Comparison of ENCODE assay signal across 17 mouse cellular contexts in genomic region chr17:29706981-29707545, GRCm38 (mm10). TPM values are rescaled to one million over a fixed set of nuclear protein-coding genes. Genes with fewer than 3 reads are reported as not detected.
DNase-seq lines count a peak whose midpoint lies in the region; ATAC-seq lines count a peak whose summit lies in the region.
"Had no signal": no experiment of that assay in that cellular context is flagged by ENCODE, and none has a peak within 500 bp of the region (broad histone marks: within the 10 kb centered on the region; RNA-seq: fewer than 3 reads in every experiment).

No protein-coding gene starts in this region.

- H3K27ac ChIP-seq in kidney, embryonic 14.5 days (ENCODE audit: low read depth, low read length) = no peak overlapping the region
- H3K27ac ChIP-seq in forebrain, embryonic 15.5 days (replicated peaks) = peak overlapping the region; percentile 34
- H3K27ac ChIP-seq in limb, embryonic 10.5 days = peak overlapping the region; percentile 27; the same call in 1 of the 2 replicates
- peak overlapping the region; percentile 39 for H3K27ac ChIP-seq in midbrain, embryonic 15.5 days
- H3K27ac ChIP-seq: embryonic facial prominence, embryonic 13.5 days; liver, embryonic 15.5 days; neural tube, embryonic 12.5 days had no signal

- no peak for ATAC-seq in kidney, embryonic 14.5 days (ENCODE audit: low FRiP score, low TSS enrichment)
- peak; percentile 11; the same call in 1 of the 2 replicates for ATAC-seq in forebrain, embryonic 15.5 days (replicated peaks)
- ATAC-seq in midbrain, embryonic 15.5 days (replicated peaks) = no peak
- ATAC-seq: CD4-positive, CD25-positive, alpha-beta regulatory T cell, adult 4 months had no signal

- 36% methylated on average over 5 of the region's 5 CpGs for WGBS in kidney, embryonic 14.5 days
- WGBS in forebrain, embryonic 15.5 days = 11% methylated on average over 5 of the region's 5 CpGs
- WGBS in limb, embryonic 10.5 days = 52% methylated on average over 5 of the region's 5 CpGs
- WGBS in midbrain, embryonic 15.5 days = 39% methylated on average over 5 of the region's 5 CpGs

- H3K9me3 ChIP-seq in kidney, embryonic 14.5 days (ENCODE audit: control insufficient read depth, low read length) = no peaks in the 10 kb centered on the region
- H3K9me3 ChIP-seq in forebrain, embryonic 15.5 days = no peaks in the 10 kb centered on the region
- no peaks in the 10 kb centered on the region for H3K9me3 ChIP-seq in limb, embryonic 10.5 days (replicated peaks)
- no peaks in the 10 kb centered on the region for H3K9me3 ChIP-seq in midbrain, embryonic 15.5 days
- H3K9me3 ChIP-seq: embryonic facial prominence, embryonic 13.5 days; liver, embryonic 15.5 days; neural tube, embryonic 12.5 days had no signal

- peaks cover 29% of the 10 kb centered on the region for H3K4me1 ChIP-seq in kidney, embryonic 14.5 days (ENCODE audit: control insufficient read depth, insufficient read depth, low read length)
- peaks cover 90% of the 10 kb centered on the region for H3K4me1 ChIP-seq in forebrain, embryonic 15.5 days
- peaks cover 66% of the 10 kb centered on the region for H3K4me1 ChIP-seq in limb, embryonic 10.5 days
- peaks cover 70% of the 10 kb centered on the region for H3K4me1 ChIP-seq in midbrain, embryonic 15.5 days

- H3K9ac ChIP-seq in kidney, embryonic 14.5 days (ENCODE audit: low read depth, low read length) = no peak overlapping the region
- H3K9ac ChIP-seq in forebrain, embryonic 15.5 days (replicated peaks) = no peak overlapping the region
- no peak overlapping the region for H3K9ac ChIP-seq in midbrain, embryonic 15.5 days
- H3K9ac ChIP-seq: embryonic facial prominence, embryonic 13.5 days; liver, embryonic 15.5 days; neural tube, embryonic 12.5 days had no signal

- DNase-seq in kidney, adult 9 months = peak; percentile 39
- no peak for DNase-seq in limb, embryonic 10.5 days (ENCODE audit: low spot score)
- DNase-seq in retina, embryonic 14.5 days (ENCODE audit: low spot score) = no peak
- no peak for DNase-seq in B cell, adult 2 months
- DNase-seq: adrenal gland, adult 8-10 months; cerebellum, adult 2 months; gastrocnemius, postnatal 14 days; heart, postnatal 10 days; lung, postnatal 14 days; thymus, adult 2 months had no signal

- H3K27me3 ChIP-seq in kidney, embryonic 14.5 days (ENCODE audit: control insufficient read depth, insufficient read depth, low read length) = no peaks in the 10 kb centered on the region
- no peaks in the 10 kb centered on the region for H3K27me3 ChIP-seq in forebrain, embryonic 15.5 days
- no peaks in the 10 kb centered on the region for H3K27me3 ChIP-seq in limb, embryonic 10.5 days (ENCODE audit: low read depth, poor library complexity, severe bottlenecking)
- no peaks in the 10 kb centered on the region for H3K27me3 ChIP-seq in midbrain, embryonic 15.5 days (replicated peaks)
- H3K27me3 ChIP-seq: embryonic facial prominence, embryonic 13.5 days; liver, embryonic 15.5 days; neural tube, embryonic 12.5 days had no signal

- H3K36me3 ChIP-seq in kidney, embryonic 14.5 days (ENCODE audit: control insufficient read depth, insufficient read depth, low read length) = peaks cover 23% of the 10 kb centered on the region
- no peaks in the 10 kb centered on the region for H3K36me3 ChIP-seq in forebrain, embryonic 15.5 days
- peaks cover 30% of the 10 kb centered on the region for H3K36me3 ChIP-seq in limb, embryonic 10.5 days
- 0 out of 2 replicates have a peak, but pooled peaks cover 3% of the 10 kb centered on the region for H3K36me3 ChIP-seq in midbrain, embryonic 15.5 days (replicated peaks)

- no peak overlapping the region for H3K4me2 ChIP-seq in kidney, embryonic 14.5 days (replicated peaks; ENCODE audit: low read depth, low read length)
- H3K4me2 ChIP-seq in forebrain, embryonic 15.5 days (replicated peaks) = no peak overlapping the region
- no peak overlapping the region for H3K4me2 ChIP-seq in midbrain, embryonic 15.5 days
- H3K4me2 ChIP-seq: embryonic facial prominence, embryonic 13.5 days; liver, embryonic 15.5 days; neural tube, embryonic 12.5 days had no signal

- no peak overlapping the region for H3K4me3 ChIP-seq in kidney, embryonic 14.5 days (ENCODE audit: low read length)
- no peak overlapping the region for H3K4me3 ChIP-seq in forebrain, embryonic 15.5 days
- no peak overlapping the region for H3K4me3 ChIP-seq in limb, embryonic 10.5 days
- H3K4me3 ChIP-seq in midbrain, embryonic 15.5 days = no peak overlapping the region
- H3K4me3 ChIP-seq: embryonic facial prominence, embryonic 13.5 days; liver, embryonic 15.5 days; neural tube, embryonic 12.5 days had no signal

RNA-seq across cellular contexts. Expression of gene Ccdc167, which starts 9.8 kb away (rescaled TPM):
- polyA plus RNA-seq in kidney, embryonic 14.5 days (2014; fragmentation: Nextera tagmentation; extraction: Ambion mirVana) = 14.8 and 17.5 TPM in 2 replicates
- polyA plus RNA-seq in forebrain, embryonic 15.5 days (2015; fragmentation: Nextera tagmentation; extraction: Ambion mirVana) = 12.4 and 12.9 TPM in 2 replicates
- polyA plus RNA-seq in limb, embryonic 10.5 days (2016; fragmentation: Nextera tagmentation; extraction: Ambion mirVana) = 16.2 and 21.4 TPM in 2 replicates
- polyA plus RNA-seq in midbrain, embryonic 15.5 days (2015; fragmentation: Nextera tagmentation; extraction: Ambion mirVana) = 9.3 and 10.4 TPM in 2 replicates

RNA-seq across cellular contexts. Expression of gene Cmtr1, which starts 46.7 kb away (rescaled TPM):
- polyA plus RNA-seq in kidney, embryonic 14.5 days (2014; fragmentation: Nextera tagmentation; extraction: Ambion mirVana) = 102 and 111 TPM in 2 replicates
- polyA plus RNA-seq in forebrain, embryonic 15.5 days (2015; fragmentation: Nextera tagmentation; extraction: Ambion mirVana) = 144 and 155 TPM in 2 replicates
- polyA plus RNA-seq in limb, embryonic 10.5 days (2016; fragmentation: Nextera tagmentation; extraction: Ambion mirVana) = 124 and 134 TPM in 2 replicates
- polyA plus RNA-seq in midbrain, embryonic 15.5 days (2015; fragmentation: Nextera tagmentation; extraction: Ambion mirVana) = 109 and 116 TPM in 2 replicates
